Comparison of ENCODE assay signal across 24 mouse cellular contexts in genomic region chr4:79884116-79884515, GRCm38 (mm10).
"Had no signal": no experiment of that assay in that cellular context is flagged by ENCODE, and none has a peak within 500 bp of the region (broad histone marks: within the 10 kb centered on the region; RNA-seq: fewer than 3 reads in every experiment).

No protein-coding gene starts in this region.

- H3K27ac ChIP-seq: gastrocnemius, adult 2 months; heart, embryonic 13.5 days; heart, embryonic 15.5 days; hindbrain, embryonic 13.5 days; hindbrain, embryonic 15.5 days; hindbrain, postnatal 0 days; intestine, embryonic 15.5 days; layer of hippocampus, adult 2 months; left cerebral cortex, adult 2 months; limb, embryonic 13.5 days; limb, embryonic 15.5 days; liver, embryonic 12.5 days; liver, embryonic 14.5 days had no signal

- H3K36me3 ChIP-seq: heart, embryonic 13.5 days; heart, embryonic 15.5 days; hindbrain, embryonic 13.5 days; hindbrain, embryonic 15.5 days; intestine, embryonic 15.5 days; limb, embryonic 13.5 days; limb, embryonic 15.5 days; liver, embryonic 12.5 days had no signal

- H3K27me3 ChIP-seq: heart, embryonic 13.5 days; heart, embryonic 15.5 days; hindbrain, embryonic 13.5 days; hindbrain, embryonic 15.5 days; intestine, embryonic 15.5 days; limb, embryonic 13.5 days; limb, embryonic 15.5 days; liver, embryonic 12.5 days had no signal

- ATAC-seq: hindbrain, postnatal 0 days; intestine, embryonic 15.5 days; intestine, postnatal 0 days; liver, embryonic 12.5 days had no signal

- H3K9ac ChIP-seq: heart, embryonic 13.5 days; heart, embryonic 15.5 days; hindbrain, embryonic 13.5 days; hindbrain, embryonic 15.5 days; intestine, embryonic 15.5 days; limb, embryonic 13.5 days; limb, embryonic 15.5 days; liver, embryonic 12.5 days; liver, embryonic 14.5 days had no signal

- H3K4me3 ChIP-seq: gastrocnemius, adult 2 months; heart, embryonic 13.5 days; heart, embryonic 15.5 days; hindbrain, embryonic 13.5 days; hindbrain, embryonic 15.5 days; intestine, embryonic 15.5 days; layer of hippocampus, adult 2 months; left cerebral cortex, adult 2 months; limb, embryonic 13.5 days; limb, embryonic 15.5 days; liver, embryonic 12.5 days had no signal

- DNase-seq: gastrocnemius, adult 2 months; gastrocnemius, postnatal 10 days; gastrocnemius, postnatal 25 days; heart, adult 18-20 months; heart, postnatal 14 days; heart, postnatal 36 days; kidney, adult 18-20 months; kidney, adult 8-10 months; kidney, postnatal 10 days; kidney, postnatal 25 days; kidney, postnatal 4 days had no signal

- H3K9me3 ChIP-seq: heart, embryonic 13.5 days; heart, embryonic 15.5 days; hindbrain, embryonic 13.5 days; hindbrain, embryonic 15.5 days; intestine, embryonic 15.5 days; limb, embryonic 13.5 days; limb, embryonic 15.5 days; liver, embryonic 12.5 days had no signal

- H3K4me1 ChIP-seq: heart, embryonic 13.5 days; heart, embryonic 15.5 days; hindbrain, embryonic 13.5 days; hindbrain, embryonic 15.5 days; intestine, embryonic 15.5 days; limb, embryonic 15.5 days; liver, embryonic 12.5 days had no signal
